Mouse (Mus musculus) testis, postnatal 14 days (tissue): Measurements from ENCODE around the gene Sh3bp4.

ENCODE experiments used
- DNase-seq: peaks from one replicate; pipeline ENCODE4 v3.0.0; 2021; ENCODE audit warnings: low spot score

Sh3bp4 gene

GRCm38 (mm10) chr1:89187441-89187840 is 117.2 kb downstream of the Sh3bp4 start:
- DNase-seq: no peak

- DNase-seq: no peak
These were observed 117.9 kb downstream of the Sh3bp4 start for GRCm38 (mm10) chr1:89188091-89188490.

- no peak for DNase-seq
These were observed 119.0 kb downstream of the Sh3bp4 start for GRCm38 (mm10) chr1:89189204-89189603.

- no peak for DNase-seq
These were observed 120.4 kb downstream of the Sh3bp4 start for GRCm38 (mm10) chr1:89190621-89191020.

GRCm38 (mm10) chr1:89191127-89191740 is 121.0 kb downstream of the Sh3bp4 start:
- DNase-seq: peak; percentile 66

GRCm38 (mm10) chr1:89192536-89193220 is 122.5 kb downstream of the Sh3bp4 start:
- DNase-seq: no peak

GRCm38 (mm10) chr1:89193576-89193975 is 123.4 kb downstream of the Sh3bp4 start:
- no peak for DNase-seq

- DNase-seq: peak; percentile 81
These were observed 125.9 kb downstream of the Sh3bp4 start for GRCm38 (mm10) chr1:89195827-89196712.
